Mouse (Mus musculus) C2C12 (cell line): ENCODE data around the gene Lgalsl. TPM values are rescaled to one million over a fixed set of nuclear protein-coding genes. Genes with fewer than 3 reads are reported as not detected.

Experiments
- H3K27me3 ChIP-seq: one replicate; pipeline ENCODE4 v1.6.1; 2011; ENCODE audit not compliant: control insufficient read depth, insufficient read depth, insufficient read length
- H3K36me3 ChIP-seq: one replicate; pipeline ENCODE4 v1.6.1; 2011; ENCODE audit not compliant: control insufficient read depth, insufficient read depth
- H3K4me3 ChIP-seq: one replicate; pipeline ENCODE4 v1.5.1; 2011; ENCODE audit warnings: mild to moderate bottlenecking, control low read depth; ENCODE audit not compliant: poor library complexity, insufficient read depth, severe bottlenecking
- H3K79me2 ChIP-seq: one replicate; pipeline ENCODE4 v1.6.1; 2011; ENCODE audit not compliant: control insufficient read depth, insufficient read depth
- H3K79me3 ChIP-seq: one replicate; pipeline ENCODE4 v1.6.1; 2011; ENCODE audit warnings: low read depth, control low read depth
- H3ac ChIP-seq: one replicate; pipeline ENCODE3; 2011; ENCODE audit warnings: low read depth; ENCODE audit not compliant: control insufficient read depth, insufficient read length
- CEBPB ChIP-seq: IDR thresholded peaks from one replicate; pipeline ENCODE4 v1.6.1; 2011; ENCODE audit warnings: low read depth, mild to moderate bottlenecking, control low read depth, moderate library complexity
- CTCF ChIP-seq: IDR thresholded peaks from one replicate; pipeline ENCODE4 v1.5.1; 2011; ENCODE audit not compliant: control insufficient read depth, insufficient read depth, insufficient read length
- FOSL1 ChIP-seq: IDR thresholded peaks from one replicate; pipeline ENCODE4 v1.8.0; 2011; ENCODE audit warnings: mild to moderate bottlenecking, low read length; ENCODE audit not compliant: poor library complexity, insufficient read depth, severe bottlenecking
- MAX ChIP-seq: IDR thresholded peaks from one replicate; pipeline ENCODE4 v1.6.1; 2011; ENCODE audit warnings: mild to moderate bottlenecking, control low read depth
- MYOD1 ChIP-seq: IDR thresholded peaks from one replicate; pipeline ENCODE4 v1.6.1; 2011; ENCODE audit warnings: low read depth; ENCODE audit not compliant: control insufficient read depth, insufficient read length
- MYOG ChIP-seq: IDR thresholded peaks from one replicate; pipeline ENCODE4 v1.6.1; 2011; ENCODE audit not compliant: control insufficient read depth, insufficient read length; ENCODE audit errors: extremely low read depth
- USF1 ChIP-seq: IDR thresholded peaks from one replicate; pipeline ENCODE4 v1.6.1; 2011; ENCODE audit warnings: low read depth, mild to moderate bottlenecking, control low read depth, moderate library complexity
- polyA plus RNA-seq: library from polyadenylated mRNA; unstranded; fragments of >200 nt; fragmentation: generic; extraction: Trizol; gene quantifications from one replicate; pipeline ENCODE4 v1.2.1, GENCODE M21; 2012; ENCODE audit warnings: missing spikeins

Gene Lgalsl
- polyA plus RNA-seq, 1 experiment = 0.07 TPM

DNA sequence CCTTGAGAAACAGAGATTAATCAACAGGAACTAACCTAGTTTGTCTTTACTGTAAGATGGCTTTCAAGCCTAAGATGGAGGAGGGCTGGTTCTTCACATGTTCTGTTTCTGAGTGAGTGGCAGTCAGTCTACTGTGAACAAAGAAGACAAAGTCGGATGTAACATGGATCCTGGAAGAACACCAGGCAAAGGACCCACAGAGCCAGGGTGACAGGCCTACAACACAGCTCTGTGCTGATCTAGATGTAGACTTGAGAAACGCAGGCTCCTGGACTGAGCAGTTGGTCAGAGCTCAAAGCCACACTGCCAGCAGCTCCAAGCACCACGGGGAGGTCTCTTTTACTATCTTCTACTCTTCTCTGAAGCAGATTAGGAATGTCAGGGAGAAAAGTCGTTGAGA lies 37.2 kb downstream of the Lgalsl start:
- Histone ChIP-seq H3K4me3 (no peak overlapping the region), H3K79me3 (no peaks in the 10 kb centered on the region), H3K79me2 (no peaks in the 10 kb centered on the region), H3K27me3 (peaks cover 19% of the 10 kb centered on the region), H3K36me3 (no peaks in the 10 kb centered on the region), H3ac (no peak overlapping the region)
- TF ChIP-seq MYOD1 (no peak), FOSL1 (no peak), USF1 (no peak), CEBPB (no peak), MYOG (no peak), CTCF (no peak), MAX (no peak)

DNA sequence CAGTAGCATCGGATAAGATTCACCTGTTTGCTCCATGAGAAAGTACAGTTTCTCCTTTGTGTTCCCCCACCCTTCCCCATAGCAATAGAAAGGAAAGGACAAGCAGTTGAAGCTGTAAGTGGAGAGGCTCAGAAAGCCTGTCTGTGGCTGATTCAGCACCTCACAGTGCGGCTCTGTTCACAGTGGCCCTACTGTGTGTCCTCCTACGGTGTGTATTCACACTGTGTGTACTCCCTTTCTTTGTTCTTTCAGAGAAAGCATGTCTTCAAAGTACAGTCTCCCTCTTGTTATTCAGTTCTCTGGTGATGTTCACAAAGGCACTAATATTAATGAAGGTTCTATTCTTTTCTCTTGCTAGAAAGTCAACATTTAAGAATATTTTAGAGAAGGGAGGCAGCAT lies 38.2 kb downstream of the Lgalsl start:
- Histone ChIP-seq H3K27me3 (peaks cover 19% of the 10 kb centered on the region), H3ac (no peak overlapping the region), H3K36me3 (no peaks in the 10 kb centered on the region), H3K79me3 (no peaks in the 10 kb centered on the region), H3K79me2 (no peaks in the 10 kb centered on the region), H3K4me3 (no peak overlapping the region)
- TF ChIP-seq FOSL1 (no peak), MYOD1 (no peak), MYOG (no peak), MAX (no peak), CEBPB (no peak), CTCF (no peak), USF1 (no peak)

DNA sequence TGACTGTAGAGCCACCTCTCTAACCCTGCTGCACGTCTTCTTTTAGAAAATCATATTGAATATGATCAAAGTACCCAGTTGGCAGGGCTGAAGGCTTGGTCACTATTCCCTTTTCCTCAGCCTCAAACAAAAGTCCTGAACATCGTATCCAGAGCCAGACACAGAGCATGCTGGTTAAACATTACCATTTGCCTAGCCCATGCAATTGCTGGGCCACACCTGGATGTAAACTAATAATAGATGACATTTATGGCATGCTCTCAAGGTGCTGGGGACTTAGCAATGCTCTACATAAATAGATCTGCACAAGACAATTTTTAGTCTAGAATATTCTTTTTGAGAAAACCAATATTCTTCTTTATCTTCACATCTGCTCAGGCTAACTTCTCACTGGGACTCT lies 39.5 kb downstream of the Lgalsl start:
- H3K4me3 ChIP-seq = no peak overlapping the region
- H3K79me3 ChIP-seq = no peaks in the 10 kb centered on the region
- H3K36me3 ChIP-seq = no peaks in the 10 kb centered on the region
- no peaks in the 10 kb centered on the region for H3K79me2 ChIP-seq
- TF ChIP-seq USF1 (no peak), FOSL1 (no peak)
- H3K27me3 ChIP-seq = peaks cover 19% of the 10 kb centered on the region
- no peak overlapping the region for H3ac ChIP-seq

DNA sequence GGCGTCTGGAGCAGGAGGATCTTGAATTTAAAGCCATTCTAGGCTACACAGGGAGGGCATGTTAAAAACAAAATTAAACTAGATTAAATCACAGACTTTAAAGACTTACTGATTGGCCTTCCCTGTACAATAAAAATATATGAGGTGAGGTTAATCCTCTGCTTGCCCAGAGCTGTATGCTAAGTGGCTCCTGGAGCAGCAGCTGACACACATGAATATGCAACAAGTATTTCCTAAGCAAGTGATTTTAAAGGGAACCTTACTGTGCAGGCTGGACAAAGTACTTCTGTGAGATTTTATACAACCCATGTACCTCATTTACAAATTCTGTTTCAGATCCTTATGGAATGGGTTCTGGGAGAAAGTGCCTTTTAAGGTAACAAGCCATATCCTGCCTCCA lies 41.8 kb downstream of the Lgalsl start:
- Histone ChIP-seq H3K79me2 (no peaks in the 10 kb centered on the region), H3K4me3 (no peak overlapping the region)
- TF ChIP-seq MAX (no peak), MYOD1 (no peak), MYOG (no peak), CTCF (no peak)

DNA sequence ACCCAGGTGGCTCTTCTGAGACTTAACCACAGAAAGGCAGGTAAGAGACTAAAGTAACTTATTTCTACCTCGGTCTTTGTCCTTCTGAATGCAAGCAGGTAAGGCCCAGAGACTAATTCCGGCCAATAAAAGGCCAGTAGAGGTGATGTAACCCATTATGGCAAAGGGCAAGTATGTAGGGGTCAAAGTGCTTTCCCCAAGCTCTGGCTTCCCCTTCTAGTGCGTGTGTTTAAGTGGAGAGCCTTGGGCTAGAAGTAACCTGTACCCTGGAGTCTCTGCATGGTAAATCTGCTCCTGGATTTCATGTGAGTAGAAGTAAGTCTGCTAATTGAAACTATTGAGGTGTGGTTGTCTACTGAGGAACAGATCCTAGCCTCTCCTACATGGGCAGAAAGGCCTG lies 42.8 kb downstream of the Lgalsl start:
- Histone ChIP-seq H3K79me3 (no peaks in the 10 kb centered on the region), H3K4me3 (no peak overlapping the region), H3K36me3 (no peaks in the 10 kb centered on the region), H3ac (no peak overlapping the region), H3K79me2 (no peaks in the 10 kb centered on the region), H3K27me3 (peaks cover 8% of the 10 kb centered on the region)
- TF ChIP-seq CEBPB = no peak
- TF ChIP-seq USF1 = no peak
- no peak for TF ChIP-seq MAX
- TF ChIP-seq CTCF = no peak
- TF ChIP-seq FOSL1 = no peak
- no peak for TF ChIP-seq MYOD1
- TF ChIP-seq MYOG = no peak

More for the DNA sequence above, 41.8 kb downstream of the Lgalsl start:
- H3ac ChIP-seq = no peak overlapping the region
- H3K79me3 ChIP-seq = no peaks in the 10 kb centered on the region
- no peaks in the 10 kb centered on the region for H3K36me3 ChIP-seq
- peaks cover 8% of the 10 kb centered on the region for H3K27me3 ChIP-seq

DNA sequence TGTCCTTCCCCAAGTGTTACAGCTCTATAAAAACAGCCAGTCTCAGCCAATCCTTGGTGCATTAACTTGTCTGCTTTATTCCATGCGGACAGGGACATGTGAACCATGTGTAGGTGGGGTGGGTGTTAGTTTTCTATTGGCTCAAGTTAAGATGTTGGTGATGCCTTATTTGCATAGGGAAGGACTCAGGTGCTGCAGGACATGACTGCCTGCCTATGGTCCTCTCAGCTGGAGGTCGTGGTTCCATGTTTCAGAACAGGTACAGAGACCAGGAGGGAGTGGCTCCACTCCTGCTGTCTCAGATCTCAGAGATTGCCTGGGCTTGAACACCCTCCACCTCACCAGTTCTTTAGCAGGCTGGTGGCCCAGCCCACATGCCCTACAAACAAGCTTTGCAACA lies 44.7 kb downstream of the Lgalsl start:
- Histone ChIP-seq H3K79me3 (no peaks in the 10 kb centered on the region), H3ac (no peak overlapping the region), H3K36me3 (no peaks in the 10 kb centered on the region), H3K27me3 (no peaks in the 10 kb centered on the region), H3K4me3 (no peak overlapping the region), H3K79me2 (no peaks in the 10 kb centered on the region)
- TF ChIP-seq USF1 (no peak), MYOD1 (no peak), CEBPB (no peak), MYOG (no peak), CTCF (no peak), MAX (no peak), FOSL1 (no peak)
